In genomic region chr13:110913687-110914086, GRCm38 (mm10) we compare ENCODE assay signal across 12 mouse cellular contexts.
A peak's percentile ranks its signal among the peaks of the same experiment; 100 is the strongest.
DNase-seq lines count a peak whose midpoint lies in the region; ATAC-seq and TF ChIP-seq lines count a peak whose summit lies in the region.
"Had no signal": no experiment of that assay in that cellular context is flagged by ENCODE, and none has a peak within 500 bp of the region (broad histone marks: within the 10 kb centered on the region; RNA-seq: fewer than 3 reads in every experiment).

No protein-coding gene starts in this region.

- no peaks in the 10 kb centered on the region for H3K9me3 ChIP-seq in forebrain, embryonic 16.5 days (ENCODE audit: control insufficient read depth, low read length)
- H3K9me3 ChIP-seq: hindbrain, embryonic 10.5 days; liver, embryonic 15.5 days; midbrain, embryonic 13.5 days; stomach, embryonic 15.5 days had no signal

- peak; percentile 66 for ATAC-seq in forebrain, embryonic 16.5 days
- ATAC-seq: midbrain, embryonic 13.5 days had no signal

- intact Hi-C loops in heart, postnatal 10 days (cut with DNase I), result no loop called here

- no peak overlapping the region for H3K4me2 ChIP-seq in forebrain, embryonic 16.5 days (ENCODE audit: low read length)
- H3K4me2 ChIP-seq: liver, embryonic 15.5 days; midbrain, embryonic 13.5 days; stomach, embryonic 15.5 days had no signal

- peak; percentile 38 for DNase-seq in adrenal gland, adult 2 months
- DNase-seq in adrenal gland, adult 8-10 months, result no peak
- peak; percentile 60 for DNase-seq in brain, embryonic 14.5 days (ENCODE audit: low read depth)
- peak; percentile 14 to 69 for DNase-seq in left cerebral cortex, adult 9 months (ENCODE audit: low spot score in 2 of 2)
- no peak for DNase-seq in T-cell, adult 2 months (ENCODE audit: low spot score)
- DNase-seq in heart, postnatal 10 days, result no peak
- DNase-seq in kidney, postnatal 4 days, result no peak

- H3K9ac ChIP-seq in forebrain, embryonic 16.5 days (replicated peaks; ENCODE audit: low read depth, low read length), result no peak overlapping the region
- H3K9ac ChIP-seq: liver, embryonic 15.5 days; midbrain, embryonic 13.5 days; stomach, embryonic 15.5 days had no signal

- TF ChIP-seq POLR2A in brain, embryonic 14.5 days (IDR thresholded peaks at IDR 0.05; ENCODE audit: borderline replicate concordance, extremely low read depth, insufficient read depth, insufficient read length, poor library complexity, severe bottlenecking), result no peak

- H3K36me3 ChIP-seq in forebrain, embryonic 16.5 days (ENCODE audit: control insufficient read depth, insufficient read depth), result no peaks in the 10 kb centered on the region
- H3K36me3 ChIP-seq: hindbrain, embryonic 10.5 days; liver, embryonic 15.5 days; midbrain, embryonic 13.5 days; stomach, embryonic 15.5 days had no signal

- H3K4me3 ChIP-seq in forebrain, embryonic 16.5 days (replicated peaks; ENCODE audit: low read length), result no peak overlapping the region
- H3K4me3 ChIP-seq: hindbrain, embryonic 10.5 days; liver, embryonic 15.5 days; midbrain, embryonic 13.5 days; stomach, embryonic 15.5 days had no signal

- TF ChIP-seq CTCF in brain, embryonic 14.5 days (IDR thresholded peaks at IDR 0.05; ENCODE audit: borderline replicate concordance, extremely low read depth, insufficient read depth, insufficient read length), result no peak

- H3K27me3 ChIP-seq in forebrain, embryonic 16.5 days (replicated peaks; ENCODE audit: control insufficient read depth, insufficient read depth, low read length), result no peaks in the 10 kb centered on the region
- H3K27me3 ChIP-seq: liver, embryonic 15.5 days; midbrain, embryonic 13.5 days; stomach, embryonic 15.5 days had no signal

- peak overlapping the region; percentile 33; the same call in 1 of the 2 replicates for H3K27ac ChIP-seq in forebrain, embryonic 16.5 days (ENCODE audit: low read length)
- H3K27ac ChIP-seq: hindbrain, embryonic 10.5 days; liver, embryonic 15.5 days; midbrain, embryonic 13.5 days; stomach, embryonic 15.5 days had no signal

- 53% methylated on average over 5 of the region's 5 CpGs for WGBS in forebrain, embryonic 16.5 days

- no peaks in the 10 kb centered on the region for H3K4me1 ChIP-seq in forebrain, embryonic 16.5 days (replicated peaks; ENCODE audit: control insufficient read depth, insufficient read depth, low read length)
- H3K4me1 ChIP-seq: hindbrain, embryonic 10.5 days; liver, embryonic 15.5 days; midbrain, embryonic 13.5 days; stomach, embryonic 15.5 days had no signal

Comparison
In these comparisons a context has a peak if more than half of its experiments do, and no peak if none do; other contexts are left out.
1. DNase-seq: peak in adrenal gland, adult 2 months (single experiment), brain, embryonic 14.5 days (single experiment) and left cerebral cortex, adult 9 months (2 of 2); none in adrenal gland, adult 8-10 months (single experiment), T-cell, adult 2 months (single experiment), heart, postnatal 10 days (0 of 2) and kidney, postnatal 4 days (0 of 2).